Mouse (Mus musculus) hindbrain, embryonic 13.5 days (tissue): ENCODE measurements around the gene Sec24c. TPM values are rescaled to one million over a fixed set of nuclear protein-coding genes. Genes with fewer than 3 reads are reported as not detected.

Experiments used
- ATAC-seq: fragments of 200-750 bp; cut with Nextera tagmentation; 2 replicates; pipeline ENCODE4 v1.8.0; 2017; ENCODE audit warnings: moderate TSS enrichment; ENCODE audit not compliant: low FRiP score
- H3K27ac ChIP-seq: fragments of 300-500 bp; sonication (generic); 2 replicates; pipeline ENCODE4 v1.5.1; 2015; ENCODE audit warnings: inconsistent platforms, mild to moderate bottlenecking, moderate library complexity
- H3K27me3 ChIP-seq: fragments of 300-500 bp; sonication (generic); 2 replicates; pipeline ENCODE4 v1.6.1; 2015; ENCODE audit warnings: mild to moderate bottlenecking, inconsistent platforms
- H3K36me3 ChIP-seq: fragments of 300-500 bp; sonication (generic); 2 replicates; pipeline ENCODE4 v1.6.1; 2015; ENCODE audit warnings: mild to moderate bottlenecking, inconsistent platforms
- H3K4me1 ChIP-seq: fragments of 300-500 bp; sonication (generic); replicated peaks from 2 replicates; pipeline ENCODE4 v1.6.1; 2015; ENCODE audit warnings: inconsistent platforms
- H3K4me2 ChIP-seq: fragments of 300-500 bp; sonication (generic); 2 replicates; pipeline ENCODE4 v1.6.1; 2015; ENCODE audit warnings: inconsistent platforms, mild to moderate bottlenecking, moderate library complexity
- H3K4me3 ChIP-seq: fragments of 300-500 bp; sonication (generic); 2 replicates; pipeline ENCODE4 v1.5.1; 2015; ENCODE audit warnings: mild to moderate bottlenecking, inconsistent platforms
- H3K9ac ChIP-seq: fragments of 300-500 bp; sonication (generic); 2 replicates; pipeline ENCODE4 v1.6.1; 2015; ENCODE audit warnings: mild to moderate bottlenecking, inconsistent platforms
- H3K9me3 ChIP-seq: fragments of 300-500 bp; sonication (generic); 2 replicates; pipeline ENCODE4 v1.6.1; 2016; ENCODE audit warnings: inconsistent platforms
- WGBS: fragments of 180-500 bp; shearing (Covaris S2); methylation state at CpG from one replicate; pipeline ENCODE4 v1.1.7; 2015; 5-methylcytosine and 5-hydroxymethylcytosine counted together
- polyA plus RNA-seq: library from polyadenylated mRNA; unstranded; fragments of >200 nt; fragmentation: Nextera tagmentation; extraction: Ambion mirVana; gene quantifications from 2 replicates; pipeline ENCODE4 v1.2.1, GENCODE M21; 2015

Sec24c gene
- polyA plus RNA-seq, 1 experiment from 2014 or later = 89.8 TPM

DNA sequence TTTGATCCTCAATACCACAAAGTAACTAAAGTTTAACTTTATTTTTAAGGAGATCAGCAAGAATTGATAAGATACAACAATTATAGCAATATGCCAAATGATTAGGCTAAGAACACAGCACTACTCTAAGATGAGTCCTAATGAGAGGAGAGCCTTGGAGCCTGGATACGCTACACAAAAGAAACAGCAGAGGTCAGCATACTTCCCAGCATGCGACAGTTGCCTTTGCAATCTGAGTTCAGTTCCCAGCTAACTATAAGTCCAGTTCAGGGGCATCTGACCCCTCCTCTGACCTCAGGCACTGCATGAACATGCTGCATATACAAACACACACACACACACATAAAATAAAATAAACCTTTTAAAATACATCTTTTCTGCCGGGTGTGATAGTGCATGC is 28.6 kb upstream of the Sec24c start:
- Histone ChIP-seq H3K27ac (no peak overlapping the region), H3K4me1 (peaks cover 8% of the 10 kb centered on the region), H3K27me3 (no peaks in the 10 kb centered on the region), H3K4me3 (no peak overlapping the region), H3K4me2 (no peak overlapping the region), H3K36me3 (no peaks in the 10 kb centered on the region), H3K9me3 (no peaks in the 10 kb centered on the region), H3K9ac (no peak overlapping the region)
- 28% methylated on average over 3 of the region's 3 CpGs for WGBS
- ATAC-seq = no peak

GRCm38 (mm10) chr14:20646381-20646780 is 27.7 kb upstream of the Sec24c start:
- Histone ChIP-seq H3K4me3 (no peak overlapping the region), H3K27ac (no peak overlapping the region), H3K9me3 (no peaks in the 10 kb centered on the region), H3K4me1 (peaks cover 8% of the 10 kb centered on the region), H3K36me3 (no peaks in the 10 kb centered on the region), H3K27me3 (no peaks in the 10 kb centered on the region), H3K4me2 (no peak overlapping the region), H3K9ac (no peak overlapping the region)
- ATAC-seq = no peak

- Histone ChIP-seq H3K36me3 (no peaks in the 10 kb centered on the region), H3K9ac (no peak overlapping the region), H3K4me2 (no peak overlapping the region), H3K4me1 (no peaks in the 10 kb centered on the region), H3K27ac (no peak overlapping the region), H3K9me3 (no peaks in the 10 kb centered on the region), H3K27me3 (no peaks in the 10 kb centered on the region), H3K4me3 (no peak overlapping the region)
- ATAC-seq = no peak
- WGBS = 78% methylated on average over 2 of the region's 2 CpGs
Measured at GRCm38 (mm10) chr14:20651000-20651399, 23.1 kb upstream of the Sec24c start.

DNA sequence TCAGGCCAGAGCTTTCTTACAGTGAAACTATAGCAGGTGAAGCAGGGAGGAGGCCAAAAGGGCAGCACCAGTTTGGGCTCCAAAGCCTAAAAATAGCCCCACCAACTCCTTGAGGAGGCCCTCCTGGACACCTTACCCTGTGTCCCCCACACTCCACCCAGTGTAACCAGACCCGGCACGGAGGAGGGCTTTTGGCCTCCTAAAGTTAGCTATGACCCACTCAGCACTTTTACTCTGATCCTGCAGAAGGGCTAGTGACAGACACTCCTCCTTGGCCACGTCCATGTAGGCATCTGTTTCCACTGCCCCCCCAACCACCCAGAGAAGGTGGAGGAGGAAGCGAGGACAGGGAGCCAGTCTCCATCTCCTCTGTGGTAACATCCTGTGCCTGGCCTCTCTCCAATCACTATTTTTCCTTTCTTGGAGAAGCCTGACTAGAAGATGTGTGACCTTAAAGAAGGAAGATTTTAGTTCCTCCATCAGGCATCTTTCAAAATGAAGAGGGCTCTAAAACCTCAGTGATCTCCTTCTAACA is 22.3 kb upstream of the Sec24c start:
- Histone ChIP-seq H3K4me1 (no peaks in the 10 kb centered on the region), H3K27ac (no peak overlapping the region), H3K9ac (no peak overlapping the region), H3K27me3 (no peaks in the 10 kb centered on the region), H3K4me3 (no peak overlapping the region), H3K9me3 (no peaks in the 10 kb centered on the region), H3K36me3 (no peaks in the 10 kb centered on the region), H3K4me2 (no peak overlapping the region)
- 71% methylated on average over 4 of the region's 4 CpGs for WGBS
- ATAC-seq = no peak

GRCm38 (mm10) chr14:20654690-20655421 is 19.3 kb upstream of the Sec24c start:
- Histone ChIP-seq H3K4me2 (no peak overlapping the region), H3K9ac (no peak overlapping the region), H3K36me3 (no peaks in the 10 kb centered on the region), H3K27ac (no peak overlapping the region), H3K9me3 (no peaks in the 10 kb centered on the region), H3K27me3 (0 out of 2 replicates have a peak, but pooled peaks cover 2% of the 10 kb centered on the region), H3K4me1 (no peaks in the 10 kb centered on the region), H3K4me3 (no peak overlapping the region)
- no peak for ATAC-seq
- WGBS = 82% methylated on average over 9 of the region's 9 CpGs

- Histone ChIP-seq H3K4me2 (no peak overlapping the region), H3K9me3 (no peaks in the 10 kb centered on the region), H3K9ac (no peak overlapping the region), H3K27ac (no peak overlapping the region), H3K36me3 (no peaks in the 10 kb centered on the region), H3K27me3 (0 out of 2 replicates have a peak, but pooled peaks cover 2% of the 10 kb centered on the region), H3K4me1 (peaks cover 4% of the 10 kb centered on the region; the same call in 1 of the 2 replicates), H3K4me3 (no peak overlapping the region)
- no peak for ATAC-seq
- WGBS = 76% methylated on average over 9 of the region's 9 CpGs
Measured at GRCm38 (mm10) chr14:20655731-20656130, 18.4 kb upstream of the Sec24c start.

- Histone ChIP-seq H3K27ac (no peak within 1 kb of the TSS), H3K4me3 (no peak within 1 kb of the TSS), H3K27me3 (0 out of 2 replicates have a peak, but pooled peaks cover 2% of the 10 kb centered on the region), H3K36me3 (no peaks in the 10 kb centered on the region), H3K4me1 (peaks cover 4% of the 10 kb centered on the region), H3K9me3 (no peaks in the 10 kb centered on the region), H3K9ac (no peak within 1 kb of the TSS), H3K4me2 (no peak within 1 kb of the TSS)
- no peak for ATAC-seq
- 49% methylated on average over 11 of the region's 11 CpGs for WGBS
Measured at GRCm38 (mm10) chr14:20656361-20656760, 17.7 kb upstream of the Sec24c start, which contains the start of gene Myoz1. Myoz1 (minus strand) TSS chr14:20656540.

- Histone ChIP-seq H3K9ac (no peak overlapping the region), H3K4me1 (peaks cover 17% of the 10 kb centered on the region), H3K4me2 (no peak overlapping the region), H3K4me3 (no peak overlapping the region), H3K27me3 (peaks cover 15% of the 10 kb centered on the region), H3K27ac (no peak overlapping the region), H3K36me3 (no peaks in the 10 kb centered on the region), H3K9me3 (no peaks in the 10 kb centered on the region)
- ATAC-seq = no peak
Measured at GRCm38 (mm10) chr14:20658326-20658725, 15.8 kb upstream of the Sec24c start.

DNA sequence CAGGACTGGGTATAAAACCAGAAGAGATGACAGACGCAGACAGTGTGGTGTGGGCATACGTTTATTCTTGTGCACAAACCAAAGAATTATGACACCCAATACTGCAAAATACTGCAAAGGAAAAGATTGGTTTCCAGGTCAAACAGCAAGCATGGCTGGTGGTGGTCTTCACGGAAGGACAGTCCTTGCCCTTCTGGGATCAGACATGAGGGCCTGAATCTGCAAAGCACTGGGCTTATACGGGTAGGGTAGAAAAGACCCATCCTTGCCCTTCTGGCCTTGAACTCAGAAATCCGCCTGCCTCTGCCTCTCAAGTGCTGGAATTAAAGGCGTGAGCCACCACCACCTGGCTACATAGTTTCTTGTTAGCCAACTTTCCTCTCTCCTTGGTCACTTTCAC is 15.2 kb upstream of the Sec24c start:
- Histone ChIP-seq H3K9me3 (no peaks in the 10 kb centered on the region), H3K9ac (no peak overlapping the region), H3K4me2 (no peak overlapping the region), H3K27ac (no peak overlapping the region), H3K36me3 (no peaks in the 10 kb centered on the region), H3K27me3 (peaks cover 20% of the 10 kb centered on the region), H3K4me1 (peaks cover 17% of the 10 kb centered on the region), H3K4me3 (no peak overlapping the region)
- WGBS = 86% methylated on average over 6 of the region's 6 CpGs
- no peak for ATAC-seq

DNA sequence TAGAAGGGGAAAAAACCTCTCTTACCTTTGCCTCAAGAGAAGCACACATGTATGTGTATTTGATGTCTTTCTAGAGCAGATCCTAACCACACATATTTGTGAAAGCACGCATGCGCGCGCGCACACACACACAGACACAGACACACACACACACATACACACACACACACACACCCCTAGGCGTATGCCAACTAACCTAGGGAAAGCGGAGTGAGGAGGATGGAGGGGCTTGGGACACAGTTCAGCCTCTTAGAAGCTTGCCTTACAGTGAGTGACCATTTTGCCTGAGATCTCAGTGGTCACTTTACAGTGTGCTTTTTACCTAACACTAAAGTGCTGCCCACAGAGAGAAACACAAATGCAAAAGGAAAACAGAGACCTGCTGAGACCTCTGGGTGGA is 14.4 kb upstream of the Sec24c start:
- WGBS = 97% methylated on average over 7 of the region's 7 CpGs
- Histone ChIP-seq H3K9me3 (no peaks in the 10 kb centered on the region), H3K27ac (no peak overlapping the region), H3K27me3 (peaks cover 25% of the 10 kb centered on the region), H3K4me3 (no peak overlapping the region), H3K4me1 (peaks cover 17% of the 10 kb centered on the region), H3K36me3 (no peaks in the 10 kb centered on the region), H3K9ac (no peak overlapping the region), H3K4me2 (no peak overlapping the region)
- ATAC-seq = no peak

- Histone ChIP-seq H3K36me3 (no peaks in the 10 kb centered on the region), H3K27ac (peak overlapping the region; percentile 88), H3K9ac (peak overlapping the region; percentile 82), H3K4me3 (peak overlapping the region; percentile 55), H3K4me1 (peaks cover 17% of the 10 kb centered on the region), H3K9me3 (no peaks in the 10 kb centered on the region), H3K27me3 (peaks cover 31% of the 10 kb centered on the region), H3K4me2 (peak overlapping the region; percentile 74)
- ATAC-seq = peak; percentile 86
- WGBS = 2% methylated on average over 52 of the region's 52 CpGs
Measured at GRCm38 (mm10) chr14:20660827-20661660, 13.1 kb upstream of the Sec24c start.

- H3K4me3 ChIP-seq = peak overlapping the region; percentile 55
- peaks cover 35% of the 10 kb centered on the region for H3K27me3 ChIP-seq
- peak; percentile 67; the same call in 1 of the 2 replicates for ATAC-seq
- no peaks in the 10 kb centered on the region for H3K9me3 ChIP-seq
- peak overlapping the region; percentile 88 for H3K27ac ChIP-seq
- WGBS = 9% methylated on average over 19 of the region's 19 CpGs
- peaks cover 17% of the 10 kb centered on the region for H3K4me1 ChIP-seq
- peak overlapping the region; percentile 74 for H3K4me2 ChIP-seq
- peak overlapping the region; percentile 82 for H3K9ac ChIP-seq
- no peaks in the 10 kb centered on the region for H3K36me3 ChIP-seq
Measured at GRCm38 (mm10) chr14:20661661-20662331, 12.3 kb upstream of the Sec24c start.
